Mouse (Mus musculus) stomach, postnatal 0 days (tissue): ENCODE data around the gene Vamp3. TPM values are rescaled to one million over a fixed set of nuclear protein-coding genes. Genes with fewer than 3 reads are reported as not detected.
A peak's percentile ranks its signal among the peaks of the same experiment; 100 is the strongest.

Source experiments
- ATAC-seq: fragments of 200-750 bp; cut with Nextera tagmentation; 2 replicates; pipeline ENCODE4 v1.8.0; 2017; ENCODE audit not compliant: low FRiP score, low TSS enrichment
- DNase-seq: peaks from one replicate; pipeline ENCODE4 v3.0.0-alpha.2; 2016; ENCODE audit warnings: low spot score
- H3K27ac ChIP-seq: fragments of 300-500 bp; sonication (generic); replicated peaks from 2 replicates; pipeline ENCODE4 v1.5.1; 2014; ENCODE audit warnings: mild to moderate bottlenecking, control low read depth
- H3K27me3 ChIP-seq: fragments of 300-500 bp; sonication (generic); 2 replicates; pipeline ENCODE4 v1.6.1; 2014; ENCODE audit warnings: low read length; ENCODE audit not compliant: control insufficient read depth, insufficient read depth
- H3K36me3 ChIP-seq: fragments of 300-500 bp; sonication (generic); 2 replicates; pipeline ENCODE4 v1.6.1; 2014; ENCODE audit warnings: low read length, mixed read lengths; ENCODE audit not compliant: control insufficient read depth, insufficient read depth
- H3K4me1 ChIP-seq: fragments of 300-500 bp; sonication (generic); replicated peaks from 2 replicates; pipeline ENCODE4 v1.6.1; 2014; ENCODE audit warnings: antibody characterized with exemption; ENCODE audit not compliant: control insufficient read depth, insufficient read depth
- H3K4me2 ChIP-seq: fragments of 300-500 bp; sonication (generic); replicated peaks from 2 replicates; pipeline ENCODE4 v1.6.1; 2014; ENCODE audit warnings: low read depth, mild to moderate bottlenecking, control low read depth, moderate library complexity
- H3K4me3 ChIP-seq: fragments of 300-500 bp; sonication (generic); 2 replicates; pipeline ENCODE4 v1.5.1; 2014; ENCODE audit warnings: low read depth, low read length, control low read depth
- H3K9ac ChIP-seq: fragments of 300-500 bp; sonication (generic); 2 replicates; pipeline ENCODE4 v1.6.1; 2014; ENCODE audit warnings: mild to moderate bottlenecking, low read length, control low read depth, mixed read lengths
- H3K9me3 ChIP-seq: fragments of 300-500 bp; sonication (generic); 2 replicates; pipeline ENCODE4 v1.6.1; 2016; ENCODE audit warnings: low read length; ENCODE audit not compliant: control insufficient read depth
- CTCF ChIP-seq: IDR thresholded peaks from 2 replicates; pipeline ENCODE4 v1.5.1; 2016; ENCODE audit warnings: antibody characterized with exemption, low read depth, mild to moderate bottlenecking, moderate library complexity
- EP300 ChIP-seq: optimal IDR thresholded peaks from 2 replicates; pipeline ENCODE3; 2016; ENCODE audit warnings: antibody characterized with exemption
- WGBS: fragments of 180-500 bp; shearing (Covaris S2); extraction: QIAGEN DNeasy Blood & Tissue Kit; methylation state at CpG from one replicate; pipeline ENCODE4 v1.1.7; 2014; 5-methylcytosine and 5-hydroxymethylcytosine counted together
- polyA plus RNA-seq: library from polyadenylated mRNA; unstranded; fragments of >200 nt; fragmentation: Nextera tagmentation; extraction: Ambion mirVana; gene quantifications from 2 replicates; pipeline ENCODE4 v1.2.1, GENCODE M21; 2015

Gene Vamp3
- polyA plus RNA-seq, 1 experiment from 2014 or later, result 105 TPM

GRCm38 (mm10) chr4:151096334-151097103, 38.8 kb upstream of the Vamp3 start:
- 60% methylated on average over 18 of the region's 18 CpGs for WGBS
- Histone ChIP-seq H3K9ac (no peak overlapping the region), H3K27ac (no peak overlapping the region), H3K4me2 (no peak overlapping the region), H3K9me3 (no peaks in the 10 kb centered on the region), H3K4me1 (no peaks in the 10 kb centered on the region), H3K27me3 (no peaks in the 10 kb centered on the region), H3K4me3 (no peak overlapping the region), H3K36me3 (no peaks in the 10 kb centered on the region)
- TF ChIP-seq EP300 (no peak), CTCF (no peak)
- ATAC-seq (no peak), DNase-seq (no peak)

- no peak overlapping the region for H3K9ac ChIP-seq
- no peaks in the 10 kb centered on the region for H3K36me3 ChIP-seq
- TF ChIP-seq EP300 (no peak), CTCF (peak; percentile 69)
- no peak overlapping the region for H3K27ac ChIP-seq
- no peaks in the 10 kb centered on the region for H3K27me3 ChIP-seq
- no peak overlapping the region for H3K4me3 ChIP-seq
- WGBS, result 34% methylated on average over 2 of the region's 2 CpGs
- no peaks in the 10 kb centered on the region for H3K4me1 ChIP-seq
- no peaks in the 10 kb centered on the region for H3K9me3 ChIP-seq
- DNase-seq (no peak), ATAC-seq (no peak)
- H3K4me2 ChIP-seq, result no peak overlapping the region
Observed at GRCm38 (mm10) chr4:151095207-151095606, 37.4 kb upstream of the Vamp3 start.

- Histone ChIP-seq H3K4me1 (no peaks in the 10 kb centered on the region), H3K27ac (no peak within 1 kb of the TSS), H3K4me3 (no peak within 1 kb of the TSS), H3K27me3 (no peaks in the 10 kb centered on the region), H3K9me3 (no peaks in the 10 kb centered on the region), H3K36me3 (no peaks in the 10 kb centered on the region), H3K9ac (no peak within 1 kb of the TSS), H3K4me2 (no peak within 1 kb of the TSS)
- TF ChIP-seq CTCF (no peak), EP300 (no peak)
- no peak for DNase-seq
- 88% methylated on average over 7 of the region's 7 CpGs for WGBS
- no peak for ATAC-seq
Observed at GRCm38 (mm10) chr4:151089270-151089669, 31.5 kb upstream of the Vamp3 start, which contains the start of gene Gm13090. TSS of gene Gm13090 (plus strand) at chr4:151089570.

- Histone ChIP-seq H3K27ac (no peak overlapping the region), H3K9me3 (no peaks in the 10 kb centered on the region), H3K4me3 (no peak overlapping the region), H3K36me3 (no peaks in the 10 kb centered on the region), H3K4me2 (no peak overlapping the region), H3K4me1 (no peaks in the 10 kb centered on the region), H3K27me3 (no peaks in the 10 kb centered on the region), H3K9ac (no peak overlapping the region)
- ATAC-seq (no peak), DNase-seq (no peak)
- TF ChIP-seq CTCF (no peak), EP300 (no peak)
- WGBS, result 91% methylated on average over 14 of the region's 14 CpGs
Observed at GRCm38 (mm10) chr4:151088819-151089218, 31.1 kb upstream of the Vamp3 start.

- H3K4me2 ChIP-seq, result no peak overlapping the region
- 92% methylated on average over 1 of the region's 1 CpGs for WGBS
- no peak for ATAC-seq
- H3K4me3 ChIP-seq, result no peak overlapping the region
- no peaks in the 10 kb centered on the region for H3K9me3 ChIP-seq
- DNase-seq, result no peak
- no peaks in the 10 kb centered on the region for H3K4me1 ChIP-seq
- no peak overlapping the region for H3K27ac ChIP-seq
- no peaks in the 10 kb centered on the region for H3K27me3 ChIP-seq
- no peaks in the 10 kb centered on the region for H3K36me3 ChIP-seq
- TF ChIP-seq CTCF, result peak; percentile 32; the same call in 1 of the 2 replicates
- TF ChIP-seq EP300, result no peak
- H3K9ac ChIP-seq, result no peak overlapping the region
Observed at GRCm38 (mm10) chr4:151087358-151087757, 29.6 kb upstream of the Vamp3 start.

GRCm38 (mm10) chr4:151083027-151083426, 25.3 kb upstream of the Vamp3 start:
- no peak overlapping the region for H3K9ac ChIP-seq
- H3K27me3 ChIP-seq, result no peaks in the 10 kb centered on the region
- no peaks in the 10 kb centered on the region for H3K4me1 ChIP-seq
- no peak overlapping the region for H3K4me2 ChIP-seq
- no peak for TF ChIP-seq EP300
- no peak for TF ChIP-seq CTCF
- DNase-seq (no peak), ATAC-seq (no peak)
- 78% methylated on average over 5 of the region's 5 CpGs for WGBS
- H3K9me3 ChIP-seq, result no peaks in the 10 kb centered on the region
- H3K4me3 ChIP-seq, result no peak overlapping the region
- no peak overlapping the region for H3K27ac ChIP-seq
- H3K36me3 ChIP-seq, result no peaks in the 10 kb centered on the region
